Mouse (Mus musculus) hindbrain, postnatal 0 days (tissue): ENCODE data around the gene Gatb. TPM values are rescaled to one million over a fixed set of nuclear protein-coding genes. Genes with fewer than 3 reads are reported as not detected.
"Not testable (repeated sequence)": the region's sequence is repeated elsewhere in the genome, so short reads cannot be mapped to it uniquely, and the experiment has no call there.

ENCODE experiments used
- ATAC-seq: fragments of 200-750 bp; cut with Nextera tagmentation; 2 replicates; pipeline ENCODE4 v1.8.0; 2017; ENCODE audit warnings: mild to moderate bottlenecking, moderate TSS enrichment, moderate library complexity
- DNase-seq: peaks from one replicate; pipeline ENCODE4 v3.0.0-alpha.2; 2015; ENCODE audit warnings: low spot score
- H3K27ac ChIP-seq: fragments of 300-500 bp; sonication (generic); 2 replicates; pipeline ENCODE4 v1.5.1; 2014; ENCODE audit warnings: mild to moderate bottlenecking
- H3K27me3 ChIP-seq: fragments of 300-500 bp; sonication (generic); 2 replicates; pipeline ENCODE4 v1.6.1; 2014; ENCODE audit warnings: low read length, mixed read lengths; ENCODE audit not compliant: insufficient read depth
- H3K36me3 ChIP-seq: fragments of 300-500 bp; sonication (generic); 2 replicates; pipeline ENCODE4 v1.6.1; 2014; ENCODE audit warnings: low read length, mixed read lengths; ENCODE audit not compliant: insufficient read depth
- H3K4me1 ChIP-seq: fragments of 300-500 bp; sonication (generic); 2 replicates; pipeline ENCODE4 v1.6.1; 2014; ENCODE audit warnings: antibody characterized with exemption, low read length, mixed read lengths; ENCODE audit not compliant: insufficient read depth
- H3K4me2 ChIP-seq: fragments of 300-500 bp; sonication (generic); 2 replicates; pipeline ENCODE4 v1.6.1; 2014; ENCODE audit warnings: low read depth, mild to moderate bottlenecking, low read length, moderate library complexity, mixed read lengths
- H3K4me3 ChIP-seq: fragments of 300-500 bp; sonication (generic); 2 replicates; pipeline ENCODE4 v1.5.1; 2014; ENCODE audit warnings: low read length
- H3K9ac ChIP-seq: fragments of 300-500 bp; sonication (generic); replicated peaks from 2 replicates; pipeline ENCODE4 v1.6.1; 2014; ENCODE audit warnings: mild to moderate bottlenecking, low read length, moderate library complexity, mixed read lengths
- H3K9me3 ChIP-seq: fragments of 300-500 bp; sonication (generic); 2 replicates; pipeline ENCODE4 v1.6.1; 2016; ENCODE audit warnings: low read length, mixed read lengths
- CTCF ChIP-seq: IDR thresholded peaks from 2 replicates; pipeline ENCODE4 v1.5.1; 2016; ENCODE audit warnings: antibody characterized with exemption, control low read depth, low read depth
- WGBS: fragments of 180-500 bp; shearing (Covaris S2); extraction: QIAGEN DNeasy Blood & Tissue Kit; methylation state at CpG from one replicate; pipeline ENCODE4 v1.1.7; 2014; 5-methylcytosine and 5-hydroxymethylcytosine counted together
- polyA plus RNA-seq: library from polyadenylated mRNA; unstranded; fragments of >200 nt; fragmentation: Nextera tagmentation; extraction: Ambion mirVana; gene quantifications from 2 replicates; pipeline ENCODE4 v1.2.1, GENCODE M21; 2015
- total RNA-seq: library from RNA; depleted of rRNA; stranded (reverse); fragments of >200 nt; gene quantifications from 2 replicates; pipeline ENCODE4 v1.2.3, GENCODE M21; 2014

The Gatb gene
- total and polyA plus RNA-seq, 2 experiments from 2014 or later = 18.4 to 44.8 TPM

- no peaks in the 10 kb centered on the region for H3K36me3 ChIP-seq
- no peak overlapping the region for H3K27ac ChIP-seq
- no peak overlapping the region for H3K4me3 ChIP-seq
- DNase-seq = no peak
- ATAC-seq = no peak
- WGBS = 62% methylated on average over 2 of the region's 2 CpGs
- H3K4me2 ChIP-seq = no peak overlapping the region
- no peaks in the 10 kb centered on the region for H3K27me3 ChIP-seq
- no peak overlapping the region for H3K9ac ChIP-seq
- no peaks in the 10 kb centered on the region for H3K9me3 ChIP-seq
- H3K4me1 ChIP-seq = no peaks in the 10 kb centered on the region
- TF ChIP-seq CTCF = peak; percentile 53
Observed at GRCm38 (mm10) chr3:85543652-85544051, 30.3 kb upstream of the Gatb start.

GRCm38 (mm10) chr3:85550312-85550711 lies 23.6 kb upstream of the Gatb start:
- no peak for TF ChIP-seq CTCF
- H3K27ac ChIP-seq = no peak overlapping the region
- no peak overlapping the region for H3K4me3 ChIP-seq
- no peaks in the 10 kb centered on the region for H3K27me3 ChIP-seq
- H3K9me3 ChIP-seq = no peaks in the 10 kb centered on the region
- H3K36me3 ChIP-seq = no peaks in the 10 kb centered on the region
- no peak overlapping the region for H3K9ac ChIP-seq
- ATAC-seq (no peak), DNase-seq (no peak)
- 0 out of 2 replicates have a peak, but pooled peaks cover 4% of the 10 kb centered on the region for H3K4me1 ChIP-seq
- no peak overlapping the region for H3K4me2 ChIP-seq
- WGBS = 70% methylated on average over 4 of the region's 4 CpGs

DNA sequence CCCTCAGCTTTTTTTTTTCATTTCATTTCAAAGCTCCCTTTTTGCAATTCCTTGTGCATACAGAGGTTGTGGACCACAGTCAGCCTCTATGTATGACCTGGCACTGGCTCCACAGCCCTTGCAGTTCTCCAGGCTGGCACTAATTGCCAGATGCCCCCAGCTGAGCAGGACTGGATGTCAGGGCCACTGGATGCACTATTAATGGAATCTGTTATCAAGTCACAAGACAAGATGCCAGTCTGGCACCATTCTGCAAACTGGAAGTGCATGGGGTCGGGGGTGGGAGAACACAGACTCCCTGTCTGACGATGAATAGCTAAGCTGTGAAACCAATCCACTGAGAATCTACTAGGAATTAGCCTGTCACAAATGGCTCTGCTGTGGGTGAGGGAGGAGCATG lies 22.6 kb upstream of the Gatb start:
- Histone ChIP-seq H3K27me3 (no peaks in the 10 kb centered on the region), H3K9me3 (no peaks in the 10 kb centered on the region), H3K4me2 (no peak overlapping the region), H3K36me3 (no peaks in the 10 kb centered on the region), H3K27ac (no peak overlapping the region), H3K4me1 (0 out of 2 replicates have a peak, but pooled peaks cover 4% of the 10 kb centered on the region), H3K9ac (no peak overlapping the region), H3K4me3 (no peak overlapping the region)
- peak; percentile 82 for ATAC-seq
- WGBS = 34% methylated on average over 2 of the region's 2 CpGs
- TF ChIP-seq CTCF = no peak
- DNase-seq = peak; percentile 62

DNA sequence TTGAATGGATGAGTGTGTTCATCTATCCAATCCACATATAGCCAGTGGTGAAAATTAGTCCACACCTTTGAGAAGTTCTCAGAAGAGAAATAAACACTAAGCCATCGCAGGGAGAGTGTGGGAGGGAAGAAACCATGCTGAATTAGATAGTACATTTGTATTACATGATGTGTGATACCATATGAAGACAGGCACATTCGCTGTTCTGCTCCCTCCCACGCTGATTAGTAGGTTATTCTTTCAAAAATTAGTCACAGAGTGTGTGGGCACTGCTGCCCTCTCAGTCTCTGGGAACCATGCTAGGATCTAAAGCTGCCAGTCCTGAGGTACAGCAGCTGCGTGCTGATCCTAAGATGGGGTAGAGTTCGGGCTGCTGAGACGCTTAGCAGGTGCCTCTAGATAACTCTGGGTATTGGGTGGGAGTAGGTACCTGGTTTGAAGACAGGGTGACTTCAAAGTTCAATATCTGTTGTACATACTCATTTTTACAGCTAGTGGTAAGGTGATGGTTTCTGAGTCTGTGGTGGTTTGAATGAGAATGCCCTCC lies 20.1 kb upstream of the Gatb start:
- Histone ChIP-seq H3K4me1 (0 out of 2 replicates have a peak, but pooled peaks cover 4% of the 10 kb centered on the region), H3K9ac (no peak overlapping the region), H3K27ac (no peak overlapping the region), H3K9me3 (no peaks in the 10 kb centered on the region), H3K4me3 (no peak overlapping the region), H3K36me3 (no peaks in the 10 kb centered on the region), H3K4me2 (no peak overlapping the region), H3K27me3 (no peaks in the 10 kb centered on the region)
- no peak for TF ChIP-seq CTCF
- WGBS = 73% methylated on average over 6 of the region's 6 CpGs
- no peak for ATAC-seq
- DNase-seq = no peak

DNA sequence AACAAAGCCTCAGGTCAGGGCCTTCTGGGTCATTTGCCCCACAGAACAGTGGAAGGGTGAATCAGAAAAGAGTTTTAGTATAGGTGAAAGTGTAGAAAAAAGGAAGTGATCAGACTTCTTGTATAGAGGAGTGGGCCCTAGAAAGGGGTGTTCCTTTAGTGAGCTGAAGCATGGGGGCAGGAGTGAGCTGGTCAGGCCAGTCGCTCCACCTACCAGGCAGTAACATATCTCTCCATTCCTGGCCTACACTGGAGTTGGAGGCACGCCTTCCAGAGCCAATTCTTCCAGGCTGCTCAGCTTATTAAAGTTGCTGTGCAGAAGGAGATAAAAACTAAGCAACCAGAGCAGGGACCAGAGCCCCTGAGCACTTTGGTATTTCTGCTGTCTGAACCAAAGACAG lies 9.3 kb upstream of the Gatb start:
- Histone ChIP-seq H3K4me3 (no peak overlapping the region), H3K9me3 (no peaks in the 10 kb centered on the region)

DNA sequence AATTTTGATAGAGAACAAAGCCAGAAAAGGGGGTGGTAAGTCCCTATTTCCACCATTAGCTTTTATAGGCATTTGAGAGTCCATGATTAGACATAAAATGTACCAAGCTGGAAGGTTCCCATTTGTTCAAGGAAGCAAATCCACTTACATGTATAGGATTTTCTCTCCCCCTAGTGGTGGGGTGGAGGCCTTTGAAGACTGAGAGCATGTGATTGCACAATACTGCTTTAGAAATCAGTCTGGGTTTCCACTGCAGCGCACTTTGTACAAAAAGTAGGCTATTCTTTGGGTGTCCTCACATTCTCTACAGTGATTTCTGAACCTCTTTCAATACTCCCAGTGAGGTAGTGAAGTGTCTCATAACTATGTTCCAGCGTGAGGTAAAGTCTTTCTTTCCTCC lies 2.6 kb upstream of the Gatb start:
- no peak for ATAC-seq
- no peak overlapping the region for H3K4me2 ChIP-seq

More for the DNA sequence above, 9.3 kb upstream of the Gatb start:
- no peak for ATAC-seq
- Histone ChIP-seq H3K4me2 (no peak overlapping the region), H3K27ac (no peak overlapping the region), H3K4me1 (no peaks in the 10 kb centered on the region), H3K27me3 (no peaks in the 10 kb centered on the region), H3K9ac (no peak overlapping the region), H3K36me3 (no peaks in the 10 kb centered on the region)
- no peak for TF ChIP-seq CTCF
- 67% methylated on average over 2 of the region's 2 CpGs for WGBS
- DNase-seq = no peak

GRCm38 (mm10) chr3:85572502-85572901 lies 1.4 kb upstream of the Gatb start:
- not testable (repeated sequence) for H3K4me1 ChIP-seq, H3K27me3 ChIP-seq, H3K27ac ChIP-seq, H3K4me3 ChIP-seq, H3K36me3 ChIP-seq, H3K9me3 ChIP-seq, DNase-seq, H3K9ac ChIP-seq, ATAC-seq, H3K4me2 ChIP-seq
- 95% methylated on average over 8 of the region's 8 CpGs for WGBS

More for the DNA sequence above, 2.6 kb upstream of the Gatb start:
- no peaks in the 10 kb centered on the region for H3K36me3 ChIP-seq
- H3K9ac ChIP-seq = no peak overlapping the region
- H3K9me3 ChIP-seq = no peaks in the 10 kb centered on the region
- H3K27ac ChIP-seq = no peak overlapping the region
- peak; percentile 79 for TF ChIP-seq CTCF
- 61% methylated on average over 2 of the region's 2 CpGs for WGBS
- no peaks in the 10 kb centered on the region for H3K4me1 ChIP-seq
- H3K4me3 ChIP-seq = no peak overlapping the region
- peak; percentile 85 for DNase-seq
- H3K27me3 ChIP-seq = no peaks in the 10 kb centered on the region
